Mouse (Mus musculus) kidney, adult 2 months (tissue): ENCODE measurements around the gene Trub1.
A peak's percentile ranks its signal among the peaks of the same experiment; 100 is the strongest.

Experiments
- CTCF ChIP-seq: fragments of 200-500 bp; conservative IDR thresholded peaks from 2 replicates; pipeline ENCODE4 v1.5.1; 2011; ENCODE audit warnings: low read depth, mild to moderate bottlenecking, control low read depth, low read length, moderate library complexity, mixed read lengths; ENCODE audit not compliant: insufficient read depth, insufficient read length
- POLR2A ChIP-seq: fragments of 200-500 bp; IDR thresholded peaks from one replicate; pipeline ENCODE4 v1.6.1; 2011; ENCODE audit warnings: low read depth, low read length, control low read depth

GRCm38 (mm10) chr19:57452492-57453217 is at the start of gene Trub1:
- TF ChIP-seq POLR2A (peak; percentile 61), CTCF (no peak)
